ENCODE assay signal across 8 mouse cellular contexts in the genomic region with DNA sequence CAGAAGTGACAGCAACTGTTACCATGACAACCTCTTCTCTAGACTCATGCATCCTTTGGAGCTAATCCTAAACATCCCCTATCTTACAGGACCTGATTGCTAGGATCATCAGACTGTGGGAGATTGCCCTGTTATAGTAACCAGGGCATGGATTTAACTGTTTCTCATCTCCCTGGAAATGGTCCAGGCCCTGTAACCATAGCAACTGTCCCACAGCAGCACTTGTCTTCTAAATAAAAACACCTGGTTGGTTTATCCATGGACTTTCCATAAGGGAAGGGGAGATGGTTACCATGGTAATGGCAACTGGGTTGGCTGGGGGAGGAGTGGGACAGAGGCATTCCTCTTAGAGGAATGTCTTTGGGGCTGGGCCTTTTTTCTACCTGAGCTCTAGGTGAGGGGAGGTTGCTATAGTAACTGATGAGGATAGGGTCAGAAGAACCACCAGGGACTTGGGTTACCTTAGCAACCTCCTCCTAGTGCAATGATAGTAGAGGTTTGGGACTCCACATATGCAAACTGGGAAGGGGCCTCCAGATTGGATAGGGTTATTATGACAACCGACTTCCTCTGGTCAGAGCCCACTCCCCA. TPM values are rescaled to one million over a fixed set of nuclear protein-coding genes. Genes with fewer than 3 reads are reported as not detected.
DNase-seq lines count a peak whose midpoint lies in the region; ATAC-seq and TF ChIP-seq lines count a peak whose summit lies in the region.

A gene (plus strand): TSS at position 539 of the 591 bp plus-strand sequence.

- H3K9ac ChIP-seq in neural tube, embryonic 11.5 days (ENCODE audit: low read length): peak within 1 kb of the TSS; percentile 100

- H3K36me3 ChIP-seq in erythroblast, embryonic 14.5 days (ENCODE audit: control insufficient read depth): peaks cover 54% of the 10 kb centered on the region
- H3K36me3 ChIP-seq in neural tube, embryonic 11.5 days (ENCODE audit: control insufficient read depth, insufficient read depth, low read length): no peaks in the 10 kb centered on the region

- peaks cover 3% of the 10 kb centered on the region; the same call in 1 of the 2 replicates for H3K9me3 ChIP-seq in erythroblast, embryonic 14.5 days (ENCODE audit: control insufficient read depth, low read length)
- no peaks in the 10 kb centered on the region for H3K9me3 ChIP-seq in neural tube, embryonic 11.5 days (ENCODE audit: control insufficient read depth, low read length)

- DNase-seq in lung, adult 2 months: no peak
- no peak for DNase-seq in lung, postnatal 10 days
- DNase-seq in adrenal gland, postnatal 14 days: no peak
- no peak for DNase-seq in heart, postnatal 36 days
- peak; percentile 60 for DNase-seq in left cerebral cortex, postnatal 4 days
- peak; percentile 60 for DNase-seq in neural tube, embryonic 11.5 days (ENCODE audit: low spot score)
- DNase-seq in urinary bladder, postnatal 36 days (ENCODE audit: low spot score in 2 of 2): no peak

- H3K4me2 ChIP-seq in neural tube, embryonic 11.5 days (ENCODE audit: low read depth): peak within 1 kb of the TSS; percentile 95

- no peak for TF ChIP-seq CTCF in lung, adult 2 months (IDR thresholded peaks at IDR 0.05; ENCODE audit: insufficient read depth, low read length)

- peaks cover 16% of the 10 kb centered on the region for H3K4me1 ChIP-seq in lung, adult 2 months (ENCODE audit: control insufficient read depth, insufficient read depth, low read length)
- peaks cover 59% of the 10 kb centered on the region for H3K4me1 ChIP-seq in erythroblast, embryonic 14.5 days (ENCODE audit: control insufficient read depth)
- peaks cover 37% of the 10 kb centered on the region for H3K4me1 ChIP-seq in neural tube, embryonic 11.5 days (ENCODE audit: control insufficient read depth, insufficient read depth, low read length)

- peaks cover 20% of the 10 kb centered on the region for H3K27me3 ChIP-seq in erythroblast, embryonic 14.5 days (ENCODE audit: control insufficient read depth)
- peaks cover 20% of the 10 kb centered on the region for H3K27me3 ChIP-seq in neural tube, embryonic 11.5 days (ENCODE audit: control insufficient read depth, insufficient read depth, low read length)

- peak within 1 kb of the TSS; percentile 98 for H3K27ac ChIP-seq in neural tube, embryonic 11.5 days (ENCODE audit: low read depth, low read length)

- 15% methylated on average over 1 of the region's 1 CpGs for WGBS in lung, adult 2 months
- 13% methylated on average over 1 of the region's 1 CpGs for WGBS in neural tube, embryonic 11.5 days

- intact Hi-C loops in heart, postnatal 36 days (cut with DNase I): no loop called here
- intact Hi-C loops in left cerebral cortex, postnatal 4 days (cut with DNase I): no loop called here

- H3K4me3 ChIP-seq in lung, adult 2 months (replicated peaks; ENCODE audit: extremely low read depth, low read depth, low read length): peak within 1 kb of the TSS; percentile 92
- H3K4me3 ChIP-seq in erythroblast, embryonic 14.5 days (replicated peaks): peak within 1 kb of the TSS; percentile 78
- peak within 1 kb of the TSS; percentile 98 for H3K4me3 ChIP-seq in neural tube, embryonic 11.5 days (ENCODE audit: low read depth, low read length)

- ATAC-seq in neural tube, embryonic 11.5 days (ENCODE audit: insufficient read depth, low FRiP score, low TSS enrichment): peak; percentile 54

- no peak for TF ChIP-seq POLR2A in lung, adult 2 months (IDR thresholded peaks at IDR 0.05; ENCODE audit: borderline replicate concordance, extremely low read depth, low read depth, low read length)

RNA-seq across cellular contexts. Expression of the gene that starts here (rescaled TPM):
- 164 and 180 TPM in 2 replicates for polyA plus RNA-seq in lung, adult 2 months (2012; rRNA removed)
- 71.1 and 71.7 TPM in 2 replicates for total RNA-seq in adrenal gland, postnatal 14 days (2021)
- 11.1 and 11.3 TPM in 2 replicates for polyA plus RNA-seq in erythroblast, embryonic 14.5 days (2012)
- total RNA-seq in heart, postnatal 36 days (2021): 10 to 100 TPM; 54.1 to 61.3 TPM
- 100 to 1,000 TPM; 223 to 229 TPM for total RNA-seq in left cerebral cortex, postnatal 4 days (2021)
- polyA plus RNA-seq in neural tube, embryonic 11.5 days (2014; fragmentation: Nextera tagmentation; extraction: Ambion mirVana): 140 and 143 TPM in 2 replicates

Comparison
In these comparisons a context has a peak if more than half of its experiments do, and no peak if none do; other contexts are left out.
1. RNA of the gene that starts here (polyA plus RNA-seq): 164 to 180 TPM in lung, adult 2 months and 140 to 143 TPM in neural tube, embryonic 11.5 days; 11.1 to 11.3 TPM in erythroblast, embryonic 14.5 days; every median in the first group is over 10 times any median in the second.
2. DNase-seq: peak in left cerebral cortex, postnatal 4 days (single experiment) and neural tube, embryonic 11.5 days (single experiment); none in lung, adult 2 months (single experiment), lung, postnatal 10 days (single experiment), adrenal gland, postnatal 14 days (single experiment), heart, postnatal 36 days (0 of 2) and urinary bladder, postnatal 36 days (0 of 2).
3. Peak in every context shown above with its lines, with median percentiles within 50 percentile points of each other: H3K4me3 ChIP-seq.